Mouse (Mus musculus): ENCODE measurements at regions not wholly inside any gene's neighbourhood (a gene's known extent, or its start where the extent isn't known, plus 50 kb on each side); places are given as distances from the start of the nearest gene placed in this dataset.

GRCm38 (mm10) chr8:65208791-65209190 is 79.4 kb upstream of the BC030870 start:
- Histone ChIP-seq H3K4me2 (no peak overlapping the region), H3K36me3 (no peaks in the 10 kb centered on the region), H3K9ac (no peak overlapping the region), H3K4me1 (no peaks in the 10 kb centered on the region), H3K27ac (no peak overlapping the region), H3K27me3 (no peaks in the 10 kb centered on the region), H3K9me3 (replicated peaks) (no peaks in the 10 kb centered on the region), H3K4me3 (replicated peaks) (no peak overlapping the region)
- WGBS = 34% methylated on average over 2 of the region's 2 CpGs
- no peak for ATAC-seq (replicated peaks; ENCODE audit: low FRiP score)

DNA sequence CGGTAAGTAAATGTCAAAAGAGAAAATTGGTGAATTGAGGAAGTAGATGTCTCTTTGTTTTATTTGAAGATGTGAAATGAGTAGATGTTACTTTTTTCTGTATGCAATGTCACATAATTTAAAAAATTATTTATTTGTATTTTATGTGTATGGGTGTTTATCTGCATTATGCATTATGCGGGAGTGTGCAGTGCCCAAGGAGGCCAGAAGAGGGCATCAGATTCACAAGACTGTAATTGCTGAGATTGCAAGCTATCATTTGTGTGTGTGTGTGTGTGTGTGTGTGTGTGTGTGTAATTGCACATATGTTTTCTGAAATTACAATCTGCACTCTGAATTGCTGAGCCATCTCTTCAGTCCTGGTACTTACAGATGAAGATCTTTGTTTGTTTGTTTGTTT is 76.8 kb upstream of the BC030870 start:
- H3K27ac ChIP-seq = no peak overlapping the region
- no peaks in the 10 kb centered on the region for H3K36me3 ChIP-seq
- WGBS = 95% methylated on average over 2 of the region's 2 CpGs
- no peaks in the 10 kb centered on the region for H3K4me1 ChIP-seq
- no peaks in the 10 kb centered on the region for H3K27me3 ChIP-seq
- no peak overlapping the region for H3K4me2 ChIP-seq
- ATAC-seq (replicated peaks; ENCODE audit: low FRiP score) = no peak
- H3K9me3 ChIP-seq (replicated peaks) = no peaks in the 10 kb centered on the region
- no peak overlapping the region for H3K4me3 ChIP-seq (replicated peaks)
- H3K9ac ChIP-seq = no peak overlapping the region

DNA sequence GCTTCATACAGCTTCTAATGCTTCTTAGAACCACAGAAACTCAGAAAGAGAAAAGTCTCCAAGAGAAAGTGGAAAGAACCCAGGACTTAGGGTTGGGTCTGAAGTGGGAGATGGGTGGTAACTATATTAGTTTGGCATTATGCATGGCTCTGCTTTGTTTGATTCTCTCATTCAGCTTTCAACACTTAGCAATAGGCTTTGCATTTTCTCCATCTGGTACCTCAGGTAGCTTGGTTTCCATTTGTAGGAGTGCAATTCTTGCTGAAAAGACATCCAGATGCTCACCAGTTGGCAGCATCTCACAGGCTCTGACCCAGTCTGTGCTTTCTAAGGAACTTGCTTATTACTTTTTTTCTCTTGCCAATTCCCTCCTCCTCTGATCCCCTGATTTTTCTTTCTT is 65.3 kb upstream of the BC030870 start:
- H3K36me3 ChIP-seq = no peaks in the 10 kb centered on the region
- H3K9ac ChIP-seq = no peak overlapping the region
- no peaks in the 10 kb centered on the region for H3K27me3 ChIP-seq
- no peak for ATAC-seq (replicated peaks; ENCODE audit: low FRiP score)
- H3K4me3 ChIP-seq (replicated peaks) = no peak overlapping the region
- H3K4me2 ChIP-seq = no peak overlapping the region
- no peak overlapping the region for H3K27ac ChIP-seq
- no peaks in the 10 kb centered on the region for H3K9me3 ChIP-seq (replicated peaks)
- no peaks in the 10 kb centered on the region for H3K4me1 ChIP-seq

DNA sequence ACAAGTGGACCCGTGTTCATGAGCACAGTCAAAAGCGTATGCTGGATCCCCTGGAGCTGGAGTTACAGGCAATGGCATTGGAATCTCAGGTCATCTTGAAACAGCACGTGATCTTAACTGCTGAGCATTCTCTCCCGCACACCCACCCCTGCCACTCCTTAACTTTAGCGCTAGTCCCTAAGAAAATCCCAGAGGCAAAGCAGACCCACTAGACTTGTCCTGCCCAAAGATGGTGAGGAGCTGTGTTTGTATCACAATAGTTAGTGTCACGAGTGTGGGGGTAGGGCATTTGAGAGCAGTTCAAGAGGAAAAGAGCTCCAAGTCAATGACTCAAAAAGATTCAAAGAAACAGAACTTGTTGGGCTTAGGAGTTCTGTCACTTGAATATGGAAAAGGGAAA is 64.9 kb upstream of the BC030870 start:
- H3K9me3 ChIP-seq (replicated peaks) = no peaks in the 10 kb centered on the region

DNA sequence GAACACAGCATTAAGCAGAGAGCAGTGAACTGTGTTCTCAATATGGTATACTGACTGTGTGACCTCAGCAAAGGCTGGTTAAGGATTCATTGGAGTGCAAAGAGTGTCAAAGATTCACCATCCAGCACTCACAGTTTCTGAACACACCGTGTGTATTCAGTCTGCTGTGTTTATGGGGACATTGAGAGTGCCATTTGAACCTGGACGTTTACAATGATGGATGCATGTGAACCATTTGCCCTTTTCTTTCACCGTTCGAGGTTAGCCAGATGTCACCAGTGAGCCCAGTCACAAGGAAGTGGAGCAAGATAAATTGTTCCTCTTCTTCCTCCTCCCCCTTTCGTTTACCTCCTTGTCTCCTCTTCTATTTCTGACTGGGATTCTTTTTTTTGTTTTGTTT is 53.0 kb upstream of the BC030870 start:
- Histone ChIP-seq H3K4me2 (no peak overlapping the region), H3K27ac (no peak overlapping the region), H3K4me3 (replicated peaks) (no peak overlapping the region), H3K27me3 (no peaks in the 10 kb centered on the region), H3K36me3 (no peaks in the 10 kb centered on the region), H3K9me3 (replicated peaks) (no peaks in the 10 kb centered on the region), H3K9ac (no peak overlapping the region), H3K4me1 (0 out of 2 replicates have a peak, but pooled peaks cover 4% of the 10 kb centered on the region)
- no peak for ATAC-seq (replicated peaks; ENCODE audit: low FRiP score)
- WGBS = 9% methylated on average over 5 of the region's 5 CpGs

More for the DNA sequence above, 64.9 kb upstream of the BC030870 start:
- no peaks in the 10 kb centered on the region for H3K27me3 ChIP-seq
- WGBS = 84% methylated on average over 6 of the region's 6 CpGs
- no peak overlapping the region for H3K4me2 ChIP-seq
- H3K9ac ChIP-seq = no peak overlapping the region
- H3K4me1 ChIP-seq = no peaks in the 10 kb centered on the region
- H3K27ac ChIP-seq = no peak overlapping the region
- H3K36me3 ChIP-seq = no peaks in the 10 kb centered on the region
- no peak overlapping the region for H3K4me3 ChIP-seq (replicated peaks)
- ATAC-seq (replicated peaks; ENCODE audit: low FRiP score) = no peak

DNA sequence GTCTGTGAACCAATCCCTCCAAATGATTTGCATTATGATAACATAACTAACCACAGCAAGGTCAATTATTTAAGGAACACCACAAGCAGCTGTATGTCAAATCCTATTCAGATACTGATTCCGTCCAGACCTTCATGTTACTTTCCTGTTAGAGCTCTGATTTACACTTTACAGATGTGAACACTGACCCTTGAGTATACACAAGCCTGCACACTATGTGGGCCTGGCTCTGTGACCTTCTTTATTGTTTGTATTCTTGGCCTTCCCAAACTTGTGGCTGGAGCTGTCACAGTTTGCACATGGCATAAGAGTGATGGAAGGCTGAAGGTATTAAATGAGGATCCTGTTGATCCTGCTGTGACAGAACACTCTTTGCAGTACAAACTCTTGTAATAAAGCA is 51.1 kb upstream of the BC030870 start:
- Histone ChIP-seq H3K27ac (no peak overlapping the region), H3K9me3 (replicated peaks) (no peaks in the 10 kb centered on the region), H3K36me3 (no peaks in the 10 kb centered on the region), H3K4me1 (0 out of 2 replicates have a peak, but pooled peaks cover 4% of the 10 kb centered on the region), H3K27me3 (no peaks in the 10 kb centered on the region), H3K9ac (no peak overlapping the region), H3K4me2 (no peak overlapping the region), H3K4me3 (replicated peaks) (no peak overlapping the region)
- 28% methylated on average over 1 of the region's 1 CpGs for WGBS
- ATAC-seq (replicated peaks; ENCODE audit: low FRiP score) = peak; percentile 40; the same call in 1 of the 2 replicates
